Mouse (Mus musculus) ES-E14 (cell line): ENCODE results near the gene Clrn1.

Source experiments
- CHD2 ChIP-seq: IDR thresholded peaks from 2 replicates; pipeline ENCODE4 v1.6.1; 2014; ENCODE audit warnings: mild to moderate bottlenecking, low read depth, low read length, inconsistent platforms
- HCFC1 ChIP-seq: IDR thresholded peaks from 2 replicates; pipeline ENCODE4 v1.6.1; 2012; ENCODE audit warnings: low read length, inconsistent platforms, borderline replicate concordance; ENCODE audit not compliant: insufficient read depth
- MAFK ChIP-seq: IDR thresholded peaks from 2 replicates; pipeline ENCODE4 v1.6.1; 2014; ENCODE audit warnings: mild to moderate bottlenecking, low read depth, low read length, inconsistent platforms; ENCODE audit not compliant: insufficient read depth
- ZC3H11A ChIP-seq: IDR thresholded peaks from 2 replicates; pipeline ENCODE4 v1.6.1; 2012; ENCODE audit warnings: low read depth, mild to moderate bottlenecking, inconsistent platforms, low read length, borderline replicate concordance
- ZNF384 ChIP-seq: IDR thresholded peaks from 2 replicates; pipeline ENCODE4 v1.6.1; 2012; ENCODE audit warnings: low read depth, low read length, inconsistent platforms

DNA sequence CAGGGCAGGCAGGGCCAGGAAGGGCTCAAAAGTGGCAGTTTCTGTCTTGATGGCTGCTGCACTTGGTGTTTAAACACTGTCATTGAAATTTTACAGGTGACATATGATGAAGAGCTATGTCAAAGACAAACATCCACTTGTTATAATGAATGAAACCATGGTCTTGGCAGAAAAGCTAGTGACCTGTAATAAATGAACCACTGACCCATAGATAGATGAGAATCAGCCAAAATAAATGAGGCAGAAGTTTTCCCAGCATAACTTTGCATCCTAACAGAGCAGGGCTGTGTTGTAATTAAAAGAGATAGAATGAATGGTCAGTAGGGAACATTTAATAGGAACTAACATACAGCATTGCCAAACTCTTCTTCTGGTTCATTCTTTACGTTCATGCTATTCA lies 4.1 kb downstream of the Clrn1 start:
- no peak for TF ChIP-seq CHD2
- TF ChIP-seq ZNF384, result no peak
- TF ChIP-seq ZC3H11A, result no peak
- TF ChIP-seq HCFC1, result no peak
- no peak for TF ChIP-seq MAFK
